Mouse (Mus musculus) ES-Bruce4 (cell line): ENCODE data around the gene Sh3rf1. TPM values are rescaled to one million over a fixed set of nuclear protein-coding genes. Genes with fewer than 3 reads are reported as not detected.
A peak's percentile ranks its signal among the peaks of the same experiment; 100 is the strongest.

Source experiments
- H3K27ac ChIP-seq: 2 replicates; pipeline ENCODE4 v1.5.1; 2012; ENCODE audit warnings: low read length, inconsistent platforms; ENCODE audit not compliant: insufficient read depth
- H3K27me3 ChIP-seq: 2 replicates; pipeline ENCODE4 v1.6.1; 2012; ENCODE audit warnings: mild to moderate bottlenecking, low read length, inconsistent platforms; ENCODE audit not compliant: control insufficient read depth, poor library complexity, insufficient read depth, severe bottlenecking
- H3K36me3 ChIP-seq: 2 replicates; pipeline ENCODE4 v1.6.1; 2012; ENCODE audit warnings: inconsistent platforms, mild to moderate bottlenecking, low read length, moderate library complexity; ENCODE audit not compliant: control insufficient read depth, poor library complexity, insufficient read depth, severe bottlenecking
- H3K4me1 ChIP-seq: one replicate; pipeline ENCODE4 v1.8.1; 2011; ENCODE audit warnings: low read length; ENCODE audit not compliant: control insufficient read depth, insufficient read depth
- H3K4me3 ChIP-seq: 2 replicates; pipeline ENCODE4 v1.5.1; 2011; ENCODE audit warnings: low read depth, mild to moderate bottlenecking, low read length
- H3K9ac ChIP-seq: 2 replicates; pipeline ENCODE4 v1.6.1; 2012; ENCODE audit warnings: low read depth, mild to moderate bottlenecking, inconsistent platforms; ENCODE audit not compliant: poor library complexity, severe bottlenecking
- H3K9me3 ChIP-seq: replicated peaks from 2 replicates; pipeline ENCODE4 v1.6.1; 2012; ENCODE audit warnings: mild to moderate bottlenecking, low read length, inconsistent platforms; ENCODE audit not compliant: control insufficient read depth, poor library complexity, insufficient read depth, severe bottlenecking
- CTCF ChIP-seq: IDR thresholded peaks from one replicate; pipeline ENCODE4 v1.8.1; 2011; ENCODE audit warnings: low read depth, low read length
- EP300 ChIP-seq: IDR thresholded peaks from 2 replicates; pipeline ENCODE4 v1.6.1; 2011; ENCODE audit warnings: low read depth, low read length; ENCODE audit not compliant: insufficient read depth
- POLR2A ChIP-seq: IDR thresholded peaks from one replicate; pipeline ENCODE4 v1.8.1; 2011; ENCODE audit warnings: low read length; ENCODE audit not compliant: insufficient read depth
- polyA plus RNA-seq: library from polyadenylated mRNA; stranded (reverse); fragments of >200 nt; gene quantifications from 2 replicates; pipeline ENCODE4 v1.2.4, GENCODE M21; 2011; ENCODE audit warnings: low read depth; ENCODE audit not compliant: missing spikeins, insufficient read depth, insufficient read length

Sh3rf1 gene
- polyA plus RNA-seq, 1 experiment = 19.0 TPM

DNA sequence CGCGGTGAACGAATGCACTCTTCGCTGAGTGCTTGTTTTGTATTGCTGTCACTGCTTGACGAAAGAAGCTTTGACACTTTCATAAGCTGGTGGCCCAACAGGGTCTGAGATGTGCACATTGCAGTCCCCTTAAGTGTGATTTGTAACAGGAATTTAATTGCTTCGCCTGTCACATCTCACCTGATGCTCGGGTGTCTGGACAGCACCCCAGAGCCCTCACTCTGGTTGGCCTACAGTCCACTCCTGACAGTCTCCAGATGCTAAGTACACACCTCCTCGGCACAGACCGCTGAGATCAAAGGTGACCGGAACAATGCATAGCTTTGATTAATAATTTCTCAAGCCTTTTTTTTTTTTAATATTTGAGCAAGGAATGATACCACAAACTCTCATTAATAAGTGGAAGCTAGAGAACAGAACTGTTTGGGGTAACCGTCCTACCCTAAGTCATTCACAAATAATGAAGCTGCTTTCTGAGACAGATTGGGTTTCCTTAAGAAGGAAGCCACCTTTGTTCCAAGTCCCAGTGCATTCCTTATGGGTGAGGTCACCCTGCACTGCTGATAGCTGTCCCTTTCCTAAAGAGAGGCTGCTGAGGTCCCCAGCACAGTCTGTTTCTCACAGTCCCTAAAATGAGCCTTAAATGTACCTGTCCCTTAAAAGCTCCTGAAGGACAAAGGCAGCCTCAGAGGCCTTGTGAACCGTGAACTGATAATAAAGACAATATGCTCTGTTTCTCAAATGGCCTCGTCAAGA lies 23.8 kb downstream of the Sh3rf1 start:
- no peaks in the 10 kb centered on the region for H3K27me3 ChIP-seq
- no peak overlapping the region for H3K9ac ChIP-seq
- no peak overlapping the region for H3K4me3 ChIP-seq
- peak overlapping the region; percentile 26; the same call in 1 of the 2 replicates for H3K27ac ChIP-seq
- no peak for TF ChIP-seq CTCF
- no peak for TF ChIP-seq POLR2A
- no peak for TF ChIP-seq EP300
- H3K36me3 ChIP-seq = no peaks in the 10 kb centered on the region
- H3K9me3 ChIP-seq = peaks cover 7% of the 10 kb centered on the region; the same call in 1 of the 2 replicates
- H3K4me1 ChIP-seq = peaks cover 2% of the 10 kb centered on the region

DNA sequence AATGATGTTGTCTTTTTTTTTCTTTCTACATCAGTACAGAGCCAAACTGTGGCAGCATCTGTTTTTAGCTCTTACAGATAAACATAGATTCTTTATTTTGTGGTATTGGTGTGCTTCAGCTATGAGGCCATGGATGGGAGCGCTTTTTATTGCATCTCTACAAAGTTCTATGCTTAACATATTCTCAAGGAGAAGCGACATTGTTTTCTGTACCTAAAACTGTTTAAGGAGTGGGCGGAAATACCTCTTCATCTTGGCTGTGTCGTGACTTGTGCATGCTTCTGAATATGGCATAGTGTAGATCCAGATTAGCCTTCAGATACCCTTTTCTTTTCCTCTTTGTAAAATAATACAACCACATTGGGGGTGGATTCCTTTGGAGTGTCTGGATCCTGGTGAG lies 25.8 kb downstream of the Sh3rf1 start:
- Histone ChIP-seq H3K4me3 (no peak overlapping the region), H3K9ac (no peak overlapping the region), H3K27ac (no peak overlapping the region), H3K4me1 (peaks cover 2% of the 10 kb centered on the region), H3K9me3 (peaks cover 2% of the 10 kb centered on the region; the same call in 1 of the 2 replicates), H3K36me3 (no peaks in the 10 kb centered on the region), H3K27me3 (no peaks in the 10 kb centered on the region)
- no peak for TF ChIP-seq EP300
- TF ChIP-seq POLR2A = no peak
- no peak for TF ChIP-seq CTCF

GRCm38 (mm10) chr8:61254196-61254595 lies 30.5 kb downstream of the Sh3rf1 start:
- TF ChIP-seq POLR2A = no peak
- no peak for TF ChIP-seq CTCF
- no peak for TF ChIP-seq EP300
- no peaks in the 10 kb centered on the region for H3K36me3 ChIP-seq

DNA sequence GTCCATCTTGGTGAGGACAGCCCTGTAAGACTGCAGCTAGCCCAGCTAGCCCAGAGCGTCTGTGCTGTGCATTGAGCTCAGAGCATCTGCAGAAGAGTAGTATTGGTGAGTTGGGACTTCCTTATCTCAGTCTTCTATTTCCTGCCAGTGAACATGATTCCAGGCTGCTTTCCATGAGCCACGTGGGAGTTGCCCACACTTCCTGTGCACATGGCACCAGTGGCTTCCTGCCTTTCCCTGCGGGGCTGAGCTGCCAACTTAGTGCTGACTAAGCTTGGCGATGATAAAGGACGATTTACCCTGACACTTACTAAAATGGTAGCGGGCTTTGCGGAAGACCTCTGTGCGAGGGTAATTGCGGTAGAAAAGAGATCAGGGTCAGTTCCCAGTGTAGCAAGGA lies 35.2 kb downstream of the Sh3rf1 start:
- TF ChIP-seq POLR2A = no peak
- no peak for TF ChIP-seq CTCF
- TF ChIP-seq EP300 = no peak

More at GRCm38 (mm10) chr8:61254196-61254595, 30.5 kb downstream of the Sh3rf1 start:
- Histone ChIP-seq H3K27me3 (no peaks in the 10 kb centered on the region), H3K27ac (no peak overlapping the region), H3K4me3 (no peak overlapping the region), H3K4me1 (no peaks in the 10 kb centered on the region), H3K9ac (no peak overlapping the region), H3K9me3 (no peaks in the 10 kb centered on the region)

DNA sequence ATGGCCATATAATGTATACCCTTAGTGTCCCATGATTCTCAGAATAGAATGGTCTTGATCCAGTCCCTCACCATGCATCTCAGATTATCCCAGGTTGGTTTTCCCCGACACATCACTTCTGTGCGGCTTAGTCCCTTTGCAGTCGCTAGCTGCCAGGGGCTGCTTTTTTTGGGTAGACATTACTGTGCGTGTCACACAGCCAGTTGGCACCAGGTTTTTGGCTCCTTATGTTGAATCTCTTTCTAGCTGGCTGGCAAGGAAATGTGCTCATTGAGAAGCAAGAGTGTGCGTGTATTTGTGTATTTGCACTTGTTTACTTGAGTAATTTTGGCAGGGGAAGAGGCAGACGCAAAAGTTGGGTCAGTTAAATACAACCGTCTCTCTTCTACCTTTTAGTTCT lies 35.9 kb downstream of the Sh3rf1 start:
- H3K36me3 ChIP-seq = no peaks in the 10 kb centered on the region
- H3K27ac ChIP-seq = no peak overlapping the region
- no peaks in the 10 kb centered on the region for H3K9me3 ChIP-seq
- H3K4me1 ChIP-seq = no peaks in the 10 kb centered on the region
- no peak overlapping the region for H3K9ac ChIP-seq
- TF ChIP-seq EP300 = no peak
- no peak for TF ChIP-seq POLR2A
- no peak for TF ChIP-seq CTCF
- no peaks in the 10 kb centered on the region for H3K27me3 ChIP-seq
- no peak overlapping the region for H3K4me3 ChIP-seq

More for the DNA sequence above, 35.2 kb downstream of the Sh3rf1 start:
- Histone ChIP-seq H3K36me3 (no peaks in the 10 kb centered on the region), H3K9ac (no peak overlapping the region), H3K27me3 (no peaks in the 10 kb centered on the region), H3K9me3 (no peaks in the 10 kb centered on the region), H3K27ac (no peak overlapping the region), H3K4me3 (no peak overlapping the region), H3K4me1 (no peaks in the 10 kb centered on the region)

DNA sequence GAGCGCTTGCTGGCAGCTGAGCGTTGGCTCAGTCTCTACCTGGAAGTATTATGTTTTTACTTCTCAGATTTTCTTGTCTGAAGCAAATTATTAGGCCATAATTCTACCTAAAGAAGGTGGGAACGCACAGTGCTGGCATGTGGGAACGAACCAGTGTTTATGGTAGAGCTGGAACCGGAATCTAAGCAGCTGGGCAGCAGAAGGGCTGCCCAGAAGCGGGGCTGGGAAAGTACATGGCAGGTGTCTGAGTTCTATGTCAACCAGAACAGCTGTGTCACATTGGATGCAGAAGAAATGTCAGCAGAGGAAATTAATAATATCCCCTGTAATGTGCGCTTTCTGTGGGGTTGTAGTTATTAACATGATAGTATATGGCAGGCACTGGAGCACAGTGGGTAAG lies 36.9 kb downstream of the Sh3rf1 start:
- no peaks in the 10 kb centered on the region for H3K4me1 ChIP-seq
- no peaks in the 10 kb centered on the region for H3K9me3 ChIP-seq
- H3K4me3 ChIP-seq = no peak overlapping the region
- H3K27me3 ChIP-seq = no peaks in the 10 kb centered on the region
- TF ChIP-seq CTCF (no peak), EP300 (no peak), POLR2A (no peak)
- no peak overlapping the region for H3K27ac ChIP-seq
- H3K36me3 ChIP-seq = no peaks in the 10 kb centered on the region
- H3K9ac ChIP-seq = no peak overlapping the region
